Mouse (Mus musculus) thymus, postnatal 0 days (tissue): ENCODE measurements around the gene Tbx3. TPM values are rescaled to one million over a fixed set of nuclear protein-coding genes. Genes with fewer than 3 reads are reported as not detected.
A peak's percentile ranks its signal among the peaks of the same experiment; 100 is the strongest.

Experiments
- DNase-seq: peaks from one replicate; pipeline ENCODE4 v3.0.0-alpha.2; 2015; ENCODE audit warnings: low spot score
- polyA plus RNA-seq: library from polyadenylated mRNA; unstranded; fragments of >200 nt; fragmentation: Nextera tagmentation; extraction: Ambion mirVana; gene quantifications from 2 replicates; pipeline ENCODE4 v1.2.1, GENCODE M21; 2015

The Tbx3 gene
- polyA plus RNA-seq, 1 experiment from 2014 or later = 1.3 TPM

DNA sequence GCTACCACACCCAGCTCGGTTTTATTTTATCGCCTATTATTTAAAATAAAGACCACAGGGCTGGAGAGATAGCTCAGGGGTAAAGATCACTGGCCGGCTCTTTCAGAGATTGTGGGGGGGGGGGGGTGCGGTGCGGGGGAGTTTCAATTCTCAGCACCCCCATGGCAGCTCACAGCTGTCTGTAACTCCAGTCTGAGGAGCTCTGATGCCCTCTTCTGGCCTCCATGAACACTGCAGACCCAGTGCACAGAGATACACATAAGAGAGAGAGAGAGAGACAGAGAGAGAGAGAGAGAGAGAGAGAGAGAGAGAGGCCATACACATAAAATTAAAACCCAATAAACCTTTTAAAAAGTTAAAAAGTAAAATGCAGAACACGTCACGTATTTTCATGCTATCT lies 34.4 kb downstream of the Tbx3 start:
- no peak for DNase-seq

GRCm38 (mm10) chr5:119706467-119706866 lies 36.0 kb downstream of the Tbx3 start:
- no peak for DNase-seq

GRCm38 (mm10) chr5:119708850-119709585 lies 38.5 kb downstream of the Tbx3 start:
- no peak for DNase-seq

- no peak for DNase-seq
Observed at GRCm38 (mm10) chr5:119709826-119710559, 39.5 kb downstream of the Tbx3 start.

DNA sequence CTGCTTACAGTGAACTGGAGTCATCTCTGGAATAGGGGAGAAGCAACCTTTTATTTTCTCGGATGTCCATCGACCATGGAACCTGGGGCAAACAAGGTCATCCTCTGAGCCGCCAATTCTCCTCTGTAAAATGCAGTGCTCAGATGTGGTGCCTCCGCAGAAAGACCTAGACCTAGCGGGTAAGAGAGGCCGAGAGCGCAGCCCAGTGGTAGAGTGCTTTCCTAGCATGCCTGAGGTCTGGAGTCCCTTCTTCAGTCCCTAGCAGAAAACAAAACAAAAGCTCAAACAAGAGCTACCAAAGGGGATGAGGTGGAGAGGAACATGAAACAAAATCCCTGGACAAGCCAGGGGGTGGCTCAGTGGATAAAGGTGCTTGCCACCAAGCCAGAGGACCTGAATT lies 40.3 kb downstream of the Tbx3 start:
- DNase-seq = no peak

GRCm38 (mm10) chr5:119711626-119712025 lies 41.2 kb downstream of the Tbx3 start:
- no peak for DNase-seq

- DNase-seq = peak; percentile 54
Observed at GRCm38 (mm10) chr5:119712679-119713246, 42.3 kb downstream of the Tbx3 start.

- no peak for DNase-seq
Observed at GRCm38 (mm10) chr5:119720471-119721265, 50.2 kb downstream of the Tbx3 start.

DNA sequence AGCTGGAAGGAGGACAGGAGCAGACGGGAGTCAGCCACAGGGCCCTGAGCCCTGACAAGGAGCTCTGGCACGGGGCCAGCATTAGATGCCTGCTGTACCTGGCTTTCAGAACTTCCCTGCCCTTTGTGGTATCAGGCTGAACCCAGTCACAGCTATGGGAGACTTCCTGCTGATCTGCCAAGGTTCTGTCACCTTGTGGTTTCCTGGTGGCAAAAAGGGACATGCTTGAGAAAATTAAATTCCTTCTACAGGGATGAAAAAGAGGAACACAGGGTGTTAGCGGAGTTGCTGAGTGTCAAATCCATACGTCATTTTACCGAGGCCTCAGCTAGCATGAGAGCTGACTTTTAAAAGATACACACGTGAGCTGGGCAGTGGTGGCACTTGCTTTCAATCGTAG lies 62.5 kb downstream of the Tbx3 start:
- DNase-seq = no peak

Other genes with a start within 250 kb of the Tbx3 start
- 0.05 and 0.08 TPM in 2 replicates for gene Tbx5, start 162.0 kb downstream of the Tbx3 start, polyA plus RNA-seq